Mouse (Mus musculus) G1E (cell line): ENCODE measurements at regions not wholly inside any gene's neighbourhood (a gene's known extent, or its start where the extent isn't known, plus 50 kb on each side); places are given as distances from the start of the nearest gene placed in this dataset.
"Not testable (repeated sequence)": the region's sequence is repeated elsewhere in the genome, so short reads cannot be mapped to it uniquely, and the experiment has no call there.

Experiments
- CTCF ChIP-seq: IDR thresholded peaks from 2 replicates; pipeline ENCODE4 v1.5.1; 2012; ENCODE audit warnings: low read depth, low read length, inconsistent platforms, mixed read lengths
- GATA1 ChIP-seq: IDR thresholded peaks from 2 replicates; pipeline ENCODE4 v1.6.1; 2012; ENCODE audit warnings: borderline replicate concordance, low read length, inconsistent platforms, mixed read lengths

DNA sequence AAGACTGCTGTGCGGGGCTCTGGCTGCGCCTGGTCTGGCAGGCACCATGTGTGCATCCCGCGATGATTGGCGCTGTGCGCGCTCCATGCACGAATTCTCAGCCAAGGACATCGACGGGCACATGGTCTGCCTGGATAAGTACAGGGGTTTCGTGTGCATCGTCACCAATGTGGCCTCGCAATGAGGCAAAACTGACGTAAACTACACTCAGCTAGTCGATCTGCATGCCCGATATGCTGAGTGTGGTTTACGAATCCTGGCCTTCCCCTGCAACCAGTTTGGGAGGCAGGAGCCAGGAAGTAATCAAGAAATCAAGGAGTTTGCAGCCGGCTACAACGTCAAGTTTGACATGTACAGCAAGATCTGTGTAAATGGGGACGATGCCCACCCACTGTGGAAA lies 297.7 kb downstream of the Hace1 start:
- not testable (repeated sequence) for TF ChIP-seq CTCF, GATA1
